Mouse (Mus musculus) lung, embryonic 15.5 days (tissue): ENCODE data around the gene Pias1. TPM values are rescaled to one million over a fixed set of nuclear protein-coding genes. Genes with fewer than 3 reads are reported as not detected.

ENCODE experiments used
- ATAC-seq: fragments of 200-750 bp; cut with Nextera tagmentation; 2 replicates; pipeline ENCODE4 v1.8.0; 2017; ENCODE audit warnings: moderate number of reproducible peaks, borderline replicate concordance; ENCODE audit not compliant: low FRiP score, low TSS enrichment; ENCODE audit errors: extremely low read depth
- H3K27ac ChIP-seq: fragments of 300-500 bp; sonication (generic); 2 replicates; pipeline ENCODE4 v1.5.1; 2015; ENCODE audit warnings: moderate library complexity, mild to moderate bottlenecking, inconsistent platforms
- H3K27me3 ChIP-seq: fragments of 300-500 bp; sonication (generic); 2 replicates; pipeline ENCODE4 v1.6.1; 2015; ENCODE audit warnings: inconsistent platforms
- H3K36me3 ChIP-seq: fragments of 300-500 bp; sonication (generic); 2 replicates; pipeline ENCODE4 v1.6.1; 2015; ENCODE audit warnings: inconsistent platforms
- H3K4me1 ChIP-seq: fragments of 300-500 bp; sonication (generic); 2 replicates; pipeline ENCODE4 v1.6.1; 2015; ENCODE audit warnings: inconsistent platforms
- H3K4me2 ChIP-seq: fragments of 300-500 bp; sonication (generic); 2 replicates; pipeline ENCODE4 v1.6.1; 2015; ENCODE audit warnings: inconsistent platforms, mild to moderate bottlenecking, moderate library complexity
- H3K4me3 ChIP-seq: fragments of 300-500 bp; sonication (generic); 2 replicates; pipeline ENCODE4 v1.5.1; 2015; ENCODE audit warnings: mild to moderate bottlenecking, inconsistent platforms
- H3K9ac ChIP-seq: fragments of 300-500 bp; sonication (generic); 2 replicates; pipeline ENCODE4 v1.6.1; 2015; ENCODE audit warnings: inconsistent platforms
- H3K9me3 ChIP-seq: fragments of 300-500 bp; sonication (generic); 2 replicates; pipeline ENCODE4 v1.6.1; 2016; ENCODE audit warnings: inconsistent platforms
- WGBS: fragments of 180-500 bp; shearing (Covaris S2); methylation state at CpG from one replicate; pipeline ENCODE4 v1.1.7; 2015; 5-methylcytosine and 5-hydroxymethylcytosine counted together
- polyA plus RNA-seq: library from polyadenylated mRNA; unstranded; fragments of >200 nt; fragmentation: Nextera tagmentation; extraction: Ambion mirVana; gene quantifications from 2 replicates; pipeline ENCODE4 v1.2.1, GENCODE M21; 2015

Gene Pias1
- polyA plus RNA-seq, 1 experiment from 2014 or later = 75.1 TPM

DNA sequence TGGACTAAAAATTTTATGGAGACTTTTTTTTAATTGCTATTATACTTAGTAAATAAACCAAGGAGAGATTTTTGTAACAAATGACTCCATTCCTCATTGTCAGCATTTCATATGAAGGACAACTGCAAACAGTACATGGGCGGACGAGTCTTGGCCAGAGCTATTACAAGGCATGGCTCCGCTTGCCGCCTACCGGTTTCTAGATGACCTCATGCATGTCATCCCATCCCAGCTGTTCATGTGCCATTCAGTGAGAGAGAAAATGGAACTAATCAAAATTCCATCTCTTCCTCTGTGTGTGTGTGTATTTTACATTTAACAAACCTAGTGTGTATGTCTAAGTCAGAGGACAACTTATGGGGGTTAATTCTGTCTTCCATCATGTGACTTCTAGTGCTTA is 51.9 kb downstream of the Pias1 start:
- H3K9me3 ChIP-seq = no peaks in the 10 kb centered on the region
- H3K4me1 ChIP-seq = peaks cover 45% of the 10 kb centered on the region
- no peak overlapping the region for H3K27ac ChIP-seq
- H3K4me2 ChIP-seq = no peak overlapping the region
- no peaks in the 10 kb centered on the region for H3K27me3 ChIP-seq
- no peak overlapping the region for H3K4me3 ChIP-seq
- no peaks in the 10 kb centered on the region for H3K36me3 ChIP-seq
- H3K9ac ChIP-seq = no peak overlapping the region
- ATAC-seq = no peak
- WGBS = 73% methylated on average over 5 of the region's 5 CpGs

DNA sequence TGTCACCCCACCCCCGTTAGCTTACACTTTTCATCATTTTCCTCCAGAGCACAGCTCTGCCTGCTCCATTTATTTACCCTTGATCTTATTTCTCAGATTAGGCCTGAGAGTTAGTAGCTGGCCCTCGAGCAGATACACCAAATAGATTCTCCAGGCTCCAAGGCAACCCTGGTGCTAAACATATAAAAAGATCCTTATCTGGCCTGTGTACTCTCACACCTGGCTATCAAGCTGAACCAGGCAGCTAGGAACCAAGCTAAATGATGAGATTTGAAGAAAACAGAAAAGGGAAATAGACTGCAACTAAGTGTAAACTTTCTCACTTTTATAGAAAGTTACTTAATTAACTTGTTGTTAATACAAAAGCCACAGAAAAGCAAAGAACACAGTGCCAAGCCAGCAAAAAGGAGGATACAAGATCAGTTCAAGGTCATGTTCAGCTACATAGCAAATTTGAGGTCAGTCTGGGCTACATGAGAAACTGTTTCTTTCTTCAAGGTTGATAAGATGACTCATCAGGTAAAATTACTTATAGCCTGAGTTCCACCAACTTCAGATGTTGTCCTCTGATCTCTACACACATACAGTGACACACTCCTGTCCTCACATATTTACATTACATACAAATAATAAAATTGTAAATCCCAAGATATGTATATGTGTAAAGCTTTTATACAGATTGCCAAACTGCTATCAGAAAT is 52.9 kb downstream of the Pias1 start:
- no peaks in the 10 kb centered on the region for H3K27me3 ChIP-seq
- H3K4me3 ChIP-seq = no peak overlapping the region
- no peak for ATAC-seq
- H3K9ac ChIP-seq = no peak overlapping the region
- no peak overlapping the region for H3K4me2 ChIP-seq
- no peaks in the 10 kb centered on the region for H3K36me3 ChIP-seq
- H3K27ac ChIP-seq = no peak overlapping the region
- WGBS = 21% methylated on average over 2 of the region's 2 CpGs
- H3K4me1 ChIP-seq = peaks cover 45% of the 10 kb centered on the region
- no peaks in the 10 kb centered on the region for H3K9me3 ChIP-seq

GRCm38 (mm10) chr9:62932575-62933339 is 55.0 kb downstream of the Pias1 start:
- Histone ChIP-seq H3K27ac (peak overlapping the region; percentile 50), H3K4me3 (no peak overlapping the region)

GRCm38 (mm10) chr9:62924886-62925610 is 62.7 kb downstream of the Pias1 start:
- no peak for ATAC-seq

More at GRCm38 (mm10) chr9:62932575-62933339, 55.0 kb downstream of the Pias1 start:
- no peak for ATAC-seq
- Histone ChIP-seq H3K27me3 (no peaks in the 10 kb centered on the region), H3K9ac (no peak overlapping the region), H3K36me3 (no peaks in the 10 kb centered on the region), H3K4me2 (no peak overlapping the region), H3K9me3 (no peaks in the 10 kb centered on the region), H3K4me1 (peaks cover 37% of the 10 kb centered on the region)
- 54% methylated on average over 4 of the region's 4 CpGs for WGBS

GRCm38 (mm10) chr9:62920877-62921276 is 66.8 kb downstream of the Pias1 start:
- no peak overlapping the region for H3K27ac ChIP-seq
- H3K9ac ChIP-seq = no peak overlapping the region
- H3K9me3 ChIP-seq = no peaks in the 10 kb centered on the region
- ATAC-seq = no peak
- no peaks in the 10 kb centered on the region for H3K27me3 ChIP-seq
- 58% methylated on average over 2 of the region's 2 CpGs for WGBS
- no peaks in the 10 kb centered on the region for H3K4me1 ChIP-seq
- peaks cover 27% of the 10 kb centered on the region for H3K36me3 ChIP-seq
- no peak overlapping the region for H3K4me3 ChIP-seq
- no peak overlapping the region for H3K4me2 ChIP-seq

More at GRCm38 (mm10) chr9:62924886-62925610, 62.7 kb downstream of the Pias1 start:
- H3K4me2 ChIP-seq = no peak overlapping the region
- peaks cover 7% of the 10 kb centered on the region; the same call in 1 of the 2 replicates for H3K36me3 ChIP-seq
- H3K9me3 ChIP-seq = no peaks in the 10 kb centered on the region
- H3K4me1 ChIP-seq = peaks cover 4% of the 10 kb centered on the region; the same call in 1 of the 2 replicates
- H3K27me3 ChIP-seq = no peaks in the 10 kb centered on the region
- H3K4me3 ChIP-seq = no peak overlapping the region
- H3K9ac ChIP-seq = no peak overlapping the region
- WGBS = 86% methylated on average over 2 of the region's 2 CpGs
- no peak overlapping the region for H3K27ac ChIP-seq

DNA sequence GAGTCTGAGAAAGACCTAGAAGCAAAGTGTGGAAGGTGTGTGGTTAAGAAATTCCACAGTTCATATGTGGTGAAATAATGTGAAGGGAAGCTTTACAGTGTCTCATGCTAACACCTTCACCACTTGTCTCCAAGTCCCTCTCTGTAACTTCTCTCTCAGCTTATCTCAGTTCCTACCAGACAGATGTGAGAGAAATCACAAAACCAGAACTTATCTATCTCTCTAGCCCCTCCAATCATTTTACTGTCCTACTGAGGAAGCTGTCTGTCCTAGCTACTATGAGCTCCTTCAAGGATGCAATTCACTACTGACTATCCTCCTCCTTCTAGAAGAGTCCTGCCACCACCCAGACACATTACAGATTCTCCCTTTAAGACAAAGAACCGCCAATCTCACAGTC is 70.7 kb downstream of the Pias1 start:
- Histone ChIP-seq H3K9ac (no peak overlapping the region), H3K36me3 (peaks cover 35% of the 10 kb centered on the region), H3K4me2 (no peak overlapping the region), H3K9me3 (peaks cover 5% of the 10 kb centered on the region; the same call in 1 of the 2 replicates), H3K27ac (no peak overlapping the region), H3K4me3 (no peak overlapping the region), H3K4me1 (no peaks in the 10 kb centered on the region), H3K27me3 (no peaks in the 10 kb centered on the region)
- 95% methylated on average over 1 of the region's 1 CpGs for WGBS
- ATAC-seq = no peak

DNA sequence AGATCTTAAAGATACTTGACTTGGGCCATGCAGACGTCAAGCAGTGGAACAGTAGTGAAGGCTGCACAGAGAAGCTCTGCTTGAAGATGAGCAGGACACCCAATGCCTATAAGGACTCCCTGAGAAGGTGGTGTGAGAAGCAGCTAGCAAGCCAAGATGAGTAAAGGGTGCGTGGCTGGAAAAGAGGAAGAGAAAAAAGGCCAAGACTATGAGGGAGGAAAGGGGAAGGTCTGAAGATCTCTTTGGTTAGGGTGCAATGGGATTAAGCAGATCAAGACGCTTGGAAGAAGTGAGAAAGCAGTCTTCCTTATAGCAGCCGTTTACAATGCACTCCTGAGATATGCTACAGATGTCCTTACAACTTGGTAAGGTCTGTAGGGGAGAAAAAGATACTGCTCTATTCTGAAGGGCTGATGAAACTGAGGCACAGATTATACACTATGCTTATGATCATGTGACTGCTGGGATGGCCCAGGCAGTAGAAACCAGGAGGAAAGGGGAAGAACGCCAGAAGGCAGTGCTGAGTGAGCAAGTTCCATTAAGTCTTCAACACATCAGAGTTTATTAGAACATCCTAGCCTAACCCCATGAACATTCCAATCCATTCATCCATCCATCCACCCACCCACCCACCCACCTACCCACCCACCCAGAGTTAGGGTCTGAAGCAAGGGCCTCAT is 74.2 kb downstream of the Pias1 start:
- Histone ChIP-seq H3K27me3 (no peaks in the 10 kb centered on the region), H3K4me3 (no peak overlapping the region), H3K4me2 (no peak overlapping the region), H3K9ac (no peak overlapping the region), H3K36me3 (peaks cover 37% of the 10 kb centered on the region), H3K9me3 (peaks cover 5% of the 10 kb centered on the region; the same call in 1 of the 2 replicates), H3K4me1 (no peaks in the 10 kb centered on the region), H3K27ac (no peak overlapping the region)
- WGBS = 75% methylated on average over 5 of the region's 5 CpGs
- ATAC-seq = no peak

DNA sequence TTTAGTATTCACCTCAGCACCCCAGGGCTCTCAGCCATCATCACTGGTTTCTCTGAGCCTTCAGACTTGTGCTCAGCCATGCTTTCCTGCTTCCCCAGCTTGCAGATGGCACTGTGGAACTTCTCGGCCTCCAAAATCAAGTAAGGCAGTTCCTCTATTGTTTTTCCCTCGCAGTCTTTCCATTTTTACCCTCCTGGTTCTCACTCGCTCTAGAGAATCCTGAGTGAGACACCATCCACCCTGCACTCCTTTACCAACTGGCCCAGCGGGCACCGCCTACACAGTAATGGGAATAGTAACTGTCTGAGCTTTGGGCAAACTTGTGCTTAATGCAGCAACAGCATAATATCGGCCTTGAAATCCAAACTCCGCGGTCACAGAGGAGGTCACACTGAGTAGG is 82.7 kb downstream of the Pias1 start:
- Histone ChIP-seq H3K4me1 (no peaks in the 10 kb centered on the region), H3K27ac (no peak overlapping the region), H3K9ac (no peak overlapping the region), H3K36me3 (peaks cover 44% of the 10 kb centered on the region), H3K9me3 (no peaks in the 10 kb centered on the region), H3K27me3 (no peaks in the 10 kb centered on the region), H3K4me2 (no peak overlapping the region), H3K4me3 (no peak overlapping the region)
- ATAC-seq = no peak
- 94% methylated on average over 8 of the region's 8 CpGs for WGBS

GRCm38 (mm10) chr9:62903841-62904240 is 83.9 kb downstream of the Pias1 start:
- H3K9ac ChIP-seq = no peak overlapping the region
- H3K9me3 ChIP-seq = no peaks in the 10 kb centered on the region
- H3K4me1 ChIP-seq = no peaks in the 10 kb centered on the region
- no peak for ATAC-seq
- H3K4me3 ChIP-seq = no peak overlapping the region
- H3K4me2 ChIP-seq = no peak overlapping the region
- peaks cover 43% of the 10 kb centered on the region for H3K36me3 ChIP-seq
- WGBS = 92% methylated on average over 2 of the region's 2 CpGs
- H3K27me3 ChIP-seq = no peaks in the 10 kb centered on the region
- H3K27ac ChIP-seq = no peak overlapping the region

- Histone ChIP-seq H3K4me2 (no peak overlapping the region), H3K36me3 (peaks cover 50% of the 10 kb centered on the region), H3K27ac (no peak overlapping the region), H3K9me3 (no peaks in the 10 kb centered on the region), H3K4me3 (no peak overlapping the region), H3K27me3 (no peaks in the 10 kb centered on the region), H3K9ac (no peak overlapping the region), H3K4me1 (no peaks in the 10 kb centered on the region)
- ATAC-seq = no peak
- 92% methylated on average over 2 of the region's 2 CpGs for WGBS
Measured at GRCm38 (mm10) chr9:62901736-62902135, 86.0 kb downstream of the Pias1 start.

GRCm38 (mm10) chr9:62894486-62894885 is 93.2 kb downstream of the Pias1 start:
- ATAC-seq = no peak
- Histone ChIP-seq H3K27me3 (no peaks in the 10 kb centered on the region), H3K27ac (no peak overlapping the region), H3K9ac (no peak overlapping the region), H3K4me2 (no peak overlapping the region), H3K4me3 (no peak overlapping the region), H3K36me3 (peaks cover 52% of the 10 kb centered on the region), H3K9me3 (no peaks in the 10 kb centered on the region), H3K4me1 (no peaks in the 10 kb centered on the region)
- WGBS = 62% methylated on average over 1 of the region's 1 CpGs
